Mouse (Mus musculus): ENCODE results near the gene Sh3bgr. TPM values are rescaled to one million over a fixed set of nuclear protein-coding genes. Genes with fewer than 3 reads are reported as not detected.

Sh3bgr gene
- polyA plus RNA-seq, 1 experiment from 2014 or later: 1.3 TPM

DNA sequence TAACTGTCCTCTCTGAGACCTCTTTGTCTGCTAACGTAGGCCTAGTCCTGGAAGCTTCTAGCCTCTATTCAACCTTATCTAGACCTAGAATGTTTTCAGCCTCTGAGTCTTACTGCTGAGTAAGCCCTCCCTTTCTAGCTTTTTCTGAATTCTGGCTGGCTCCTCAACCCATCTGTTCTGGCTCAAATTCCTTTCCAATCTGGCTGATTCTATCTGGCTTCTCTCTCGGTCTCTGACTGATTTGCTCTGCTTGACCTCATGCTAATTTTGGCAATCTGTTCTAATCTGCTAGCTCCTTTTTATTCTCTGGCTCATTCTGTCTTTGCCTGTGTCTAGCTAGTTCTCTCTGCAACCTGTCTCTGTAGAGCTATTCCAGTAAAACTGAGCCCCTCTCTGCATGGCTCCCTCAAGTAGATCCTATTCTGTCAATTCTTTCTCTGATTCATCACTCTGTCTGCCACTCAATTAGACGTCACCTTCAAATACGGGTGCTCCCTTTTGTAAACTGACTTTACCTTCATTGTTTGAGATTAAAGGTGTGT, 34.5 kb upstream of the Sh3bgr start:
- Histone ChIP-seq H3K27me3 (no peaks in the 10 kb centered on the region), H3K9ac (no peak overlapping the region), H3K9me3 (replicated peaks) (no peaks in the 10 kb centered on the region), H3K4me2 (no peak overlapping the region), H3K4me3 (no peak overlapping the region), H3K27ac (peak overlapping the region; percentile 15; the same call in 1 of the 2 replicates), H3K4me1 (no peaks in the 10 kb centered on the region), H3K36me3 (ENCODE audit: poor library complexity, severe bottlenecking) (no peaks in the 10 kb centered on the region)
- WGBS: 79% methylated on average over 4 of the region's 4 CpGs
- peak; percentile 48; the same call in 1 of the 2 replicates for ATAC-seq

DNA sequence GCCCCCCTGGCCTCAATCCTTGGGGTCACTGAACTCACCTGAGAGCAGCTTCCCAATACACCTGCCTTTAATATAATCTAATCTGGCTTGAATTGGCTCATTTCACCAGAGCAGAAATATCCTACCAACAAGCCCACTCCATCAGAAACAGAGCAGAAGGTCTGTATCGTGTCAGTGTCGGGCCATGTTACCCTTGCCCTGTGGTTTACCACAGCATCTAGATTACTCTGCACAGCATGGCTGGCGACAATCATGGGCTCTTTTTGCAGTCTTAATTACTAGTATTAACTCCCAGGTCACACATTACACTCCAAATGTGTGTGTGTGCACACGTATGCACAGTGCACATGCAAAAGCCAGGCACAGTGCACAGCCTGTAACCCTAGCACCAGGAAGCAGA, 31.4 kb upstream of the Sh3bgr start:
- no peaks in the 10 kb centered on the region for H3K27me3 ChIP-seq
- H3K9ac ChIP-seq: no peak overlapping the region
- no peaks in the 10 kb centered on the region for H3K36me3 ChIP-seq (ENCODE audit: poor library complexity, severe bottlenecking)
- no peak overlapping the region for H3K27ac ChIP-seq
- 88% methylated on average over 4 of the region's 4 CpGs for WGBS
- H3K4me1 ChIP-seq: no peaks in the 10 kb centered on the region
- no peak overlapping the region for H3K4me2 ChIP-seq
- H3K9me3 ChIP-seq (replicated peaks): no peaks in the 10 kb centered on the region
- ATAC-seq: no peak
- H3K4me3 ChIP-seq: no peak overlapping the region

DNA sequence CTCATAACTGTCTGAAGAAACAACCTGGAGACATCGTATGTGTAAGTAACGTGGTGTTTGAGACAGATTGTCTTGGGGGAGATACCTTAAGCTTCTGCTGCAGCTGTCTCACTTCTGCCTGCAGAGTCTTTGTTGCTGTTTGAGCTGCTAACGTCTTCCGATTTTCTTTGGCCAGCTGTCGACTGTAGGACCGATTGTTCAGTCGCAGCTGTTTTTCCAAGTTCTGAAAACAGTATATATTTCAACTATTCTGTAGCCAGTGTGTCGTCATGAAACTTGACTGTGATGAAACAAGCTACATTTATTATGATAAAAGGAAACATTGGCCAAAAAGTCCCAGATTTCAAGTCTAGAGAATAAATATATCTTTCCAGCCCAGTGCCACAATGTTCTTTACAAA, 26.6 kb upstream of the Sh3bgr start:
- H3K9ac ChIP-seq: no peak overlapping the region
- WGBS: 79% methylated on average over 8 of the region's 8 CpGs

DNA sequence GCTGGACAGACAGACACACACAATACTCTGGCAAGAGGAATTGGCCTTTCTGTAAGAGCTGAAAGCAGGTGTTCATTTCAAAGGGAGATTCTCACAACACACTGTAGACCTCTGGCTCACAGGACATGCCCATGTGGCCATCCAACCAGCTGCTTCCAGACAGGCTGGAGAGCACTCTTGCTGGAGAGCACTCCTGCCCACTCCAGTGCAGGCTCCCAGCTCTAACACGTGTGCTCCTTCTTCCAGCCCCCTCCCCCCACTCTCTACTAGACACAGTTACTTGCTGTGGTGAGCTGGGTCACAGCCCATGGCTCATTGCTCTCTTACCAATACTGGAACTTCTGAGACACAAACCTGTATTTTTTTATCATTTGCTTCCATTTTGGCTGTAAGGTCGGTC, 24.9 kb upstream of the Sh3bgr start:
- no peaks in the 10 kb centered on the region for H3K27me3 ChIP-seq
- no peak overlapping the region for H3K4me3 ChIP-seq
- H3K4me1 ChIP-seq: no peaks in the 10 kb centered on the region
- WGBS: 43% methylated on average over 2 of the region's 2 CpGs
- H3K4me2 ChIP-seq: no peak overlapping the region
- H3K9ac ChIP-seq: no peak overlapping the region
- ATAC-seq: peak; percentile 48; the same call in 1 of the 2 replicates
- H3K36me3 ChIP-seq (ENCODE audit: poor library complexity, severe bottlenecking): 0 out of 2 replicates have a peak, but pooled peaks cover 5% of the 10 kb centered on the region
- no peaks in the 10 kb centered on the region for H3K9me3 ChIP-seq (replicated peaks)
- H3K27ac ChIP-seq: no peak overlapping the region

More for the DNA sequence above, 26.6 kb upstream of the Sh3bgr start:
- H3K4me3 ChIP-seq: no peak overlapping the region
- H3K27me3 ChIP-seq: no peaks in the 10 kb centered on the region
- no peak for ATAC-seq
- H3K9me3 ChIP-seq (replicated peaks): no peaks in the 10 kb centered on the region
- no peaks in the 10 kb centered on the region for H3K36me3 ChIP-seq (ENCODE audit: poor library complexity, severe bottlenecking)
- H3K4me1 ChIP-seq: no peaks in the 10 kb centered on the region
- no peak overlapping the region for H3K4me2 ChIP-seq
- no peak overlapping the region for H3K27ac ChIP-seq

DNA sequence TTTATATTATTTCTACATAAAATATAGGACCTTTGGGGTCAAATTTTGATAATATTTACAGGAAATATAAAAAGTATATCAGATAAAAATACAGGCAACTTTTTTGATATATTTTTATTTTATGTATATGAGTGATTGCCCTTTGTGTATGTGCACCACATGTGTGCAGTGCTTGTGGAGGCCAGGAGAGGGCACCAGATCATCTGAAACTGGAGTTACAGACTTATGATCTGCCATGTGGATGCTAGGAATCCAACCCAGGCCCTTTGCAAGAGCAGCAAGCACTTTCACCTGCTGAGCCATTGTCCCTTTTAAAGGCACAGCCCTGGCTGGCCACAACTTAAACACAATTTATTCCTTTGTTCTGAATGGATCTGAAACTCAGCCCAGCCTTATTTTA, 21.1 kb upstream of the Sh3bgr start:
- Histone ChIP-seq H3K36me3 (ENCODE audit: poor library complexity, severe bottlenecking) (0 out of 2 replicates have a peak, but pooled peaks cover 5% of the 10 kb centered on the region), H3K9ac (no peak overlapping the region), H3K27me3 (no peaks in the 10 kb centered on the region), H3K4me2 (no peak overlapping the region), H3K9me3 (replicated peaks) (no peaks in the 10 kb centered on the region), H3K4me1 (no peaks in the 10 kb centered on the region), H3K4me3 (no peak overlapping the region), H3K27ac (no peak overlapping the region)
- ATAC-seq: no peak

DNA sequence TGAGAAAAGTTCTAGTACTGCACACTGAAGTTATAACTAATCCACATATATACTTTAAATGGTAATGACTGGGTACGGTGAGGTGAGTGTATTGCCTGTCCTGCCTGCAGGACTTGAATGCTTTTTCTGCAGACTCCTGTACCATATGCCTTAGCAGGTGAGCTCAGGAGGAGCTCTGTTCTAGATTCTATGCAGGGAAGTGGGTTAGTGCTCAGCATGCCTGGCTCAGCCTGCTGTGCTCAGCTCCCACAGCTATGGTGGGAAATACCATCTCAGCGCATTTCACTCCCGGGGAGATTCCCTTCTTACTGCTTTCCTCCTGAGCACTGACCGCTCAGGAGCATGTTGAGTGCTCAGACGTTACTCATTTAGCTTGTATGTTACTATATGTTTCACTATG, 12.6 kb upstream of the Sh3bgr start:
- WGBS: 90% methylated on average over 5 of the region's 5 CpGs
- H3K9me3 ChIP-seq (replicated peaks): 0 out of 2 replicates have a peak, but pooled peaks cover 2% of the 10 kb centered on the region
- H3K4me2 ChIP-seq: no peak overlapping the region
- H3K4me3 ChIP-seq: no peak overlapping the region
- H3K27ac ChIP-seq: no peak overlapping the region
- 0 out of 2 replicates have a peak, but pooled peaks cover 5% of the 10 kb centered on the region for H3K4me1 ChIP-seq
- ATAC-seq: no peak
- no peaks in the 10 kb centered on the region; the same call in 1 of the 2 replicates for H3K27me3 ChIP-seq
- peaks cover 4% of the 10 kb centered on the region; the same call in 1 of the 2 replicates for H3K36me3 ChIP-seq (ENCODE audit: poor library complexity, severe bottlenecking)
- no peak overlapping the region for H3K9ac ChIP-seq

DNA sequence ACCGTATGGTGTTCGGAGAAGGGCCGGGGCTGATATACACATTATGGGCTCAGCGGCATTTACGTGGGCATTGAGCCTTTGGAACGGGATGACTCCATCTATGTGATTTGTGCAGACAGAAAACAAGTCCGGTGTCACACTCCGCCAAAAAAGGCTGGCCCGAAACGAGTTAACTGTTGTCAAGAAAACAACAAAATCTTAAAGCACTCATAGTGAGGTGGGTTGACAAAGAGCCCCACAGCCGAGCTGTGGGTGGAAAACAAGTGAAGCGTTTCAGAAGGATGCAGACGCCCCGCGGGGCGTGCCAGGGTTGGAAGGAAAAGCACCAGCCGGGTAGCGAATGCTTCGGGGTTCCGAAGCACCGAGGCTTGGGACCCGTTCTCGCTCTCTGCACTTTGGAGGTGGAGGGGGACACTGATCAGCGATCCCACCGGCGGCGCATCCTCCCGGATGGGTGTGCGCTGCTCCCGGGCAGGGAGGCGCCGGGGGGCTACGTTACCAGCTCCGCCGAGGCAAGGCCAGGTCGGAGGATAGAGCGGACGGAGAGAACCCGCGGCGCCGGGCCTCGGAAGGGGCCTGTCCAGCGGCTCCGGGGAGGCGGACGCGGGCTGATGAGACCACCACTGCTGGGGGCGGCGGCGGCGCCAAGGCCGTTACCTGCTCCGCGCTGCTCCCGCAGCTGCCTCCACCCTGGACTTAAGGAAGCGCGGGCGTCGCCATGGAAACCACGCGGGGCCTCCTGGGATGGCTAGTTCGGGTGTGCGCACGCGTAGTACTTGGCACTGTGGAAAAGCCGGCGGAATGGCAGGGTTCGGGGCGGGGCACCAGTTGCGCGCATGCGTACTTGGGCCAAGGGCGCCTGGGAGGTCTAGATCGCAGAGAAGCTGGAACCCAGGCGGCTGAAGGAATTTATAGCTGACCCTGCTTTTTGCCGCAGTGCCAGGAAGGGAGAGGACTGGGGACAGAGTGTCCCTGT, 8.4 kb upstream of the Sh3bgr start, which contains the start of gene Lca5l:
Gene Lca5l, minus strand, starts transcription at position 741 of the 976 bp plus-strand sequence.
- H3K27me3 ChIP-seq: no peaks in the 10 kb centered on the region; the same call in 1 of the 2 replicates
- peak; percentile 99 for ATAC-seq
- peak within 1 kb of the TSS; percentile 61 for H3K4me2 ChIP-seq
- WGBS: under 1% methylated on average over 69 of the region's 77 CpGs
- no peaks in the 10 kb centered on the region for H3K36me3 ChIP-seq (ENCODE audit: poor library complexity, severe bottlenecking)
- peak within 1 kb of the TSS; percentile 20; the same call in 1 of the 2 replicates for H3K27ac ChIP-seq
- 0 out of 2 replicates have a peak, but pooled peaks cover 5% of the 10 kb centered on the region for H3K4me1 ChIP-seq
- H3K4me3 ChIP-seq: peak within 1 kb of the TSS; percentile 72
- peak within 1 kb of the TSS; percentile 81 for H3K9ac ChIP-seq
- no peaks in the 10 kb centered on the region for H3K9me3 ChIP-seq (replicated peaks)

DNA sequence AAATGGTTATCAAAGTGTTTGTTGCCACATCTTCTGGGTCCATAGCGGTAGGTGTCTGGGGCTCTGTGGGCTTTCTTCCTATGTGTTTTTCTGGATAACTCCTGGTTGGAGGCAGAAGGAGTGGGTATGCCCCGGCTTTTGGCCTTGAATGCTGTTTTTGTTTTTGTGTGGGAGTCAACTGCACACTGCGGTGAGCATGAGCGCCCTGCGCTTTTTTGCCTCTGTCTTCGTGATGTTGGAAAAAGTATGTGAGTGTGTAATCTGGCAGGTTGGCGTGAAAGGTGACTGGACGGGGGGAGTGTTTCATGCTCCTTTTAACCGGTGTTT, 415 bp downstream of the Sh3bgr start:
- ATAC-seq: no peak
- Histone ChIP-seq H3K9ac (peak overlapping the region; percentile 56; the same call in 1 of the 2 replicates), H3K27ac (no peak overlapping the region), H3K4me2 (peak overlapping the region; percentile 62), H3K27me3 (no peaks in the 10 kb centered on the region), H3K4me3 (peak overlapping the region; percentile 28), H3K4me1 (peaks cover 12% of the 10 kb centered on the region), H3K36me3 (ENCODE audit: poor library complexity, severe bottlenecking) (no peaks in the 10 kb centered on the region), H3K9me3 (replicated peaks) (no peaks in the 10 kb centered on the region)
- WGBS: 33% methylated on average over 9 of the region's 9 CpGs

DNA sequence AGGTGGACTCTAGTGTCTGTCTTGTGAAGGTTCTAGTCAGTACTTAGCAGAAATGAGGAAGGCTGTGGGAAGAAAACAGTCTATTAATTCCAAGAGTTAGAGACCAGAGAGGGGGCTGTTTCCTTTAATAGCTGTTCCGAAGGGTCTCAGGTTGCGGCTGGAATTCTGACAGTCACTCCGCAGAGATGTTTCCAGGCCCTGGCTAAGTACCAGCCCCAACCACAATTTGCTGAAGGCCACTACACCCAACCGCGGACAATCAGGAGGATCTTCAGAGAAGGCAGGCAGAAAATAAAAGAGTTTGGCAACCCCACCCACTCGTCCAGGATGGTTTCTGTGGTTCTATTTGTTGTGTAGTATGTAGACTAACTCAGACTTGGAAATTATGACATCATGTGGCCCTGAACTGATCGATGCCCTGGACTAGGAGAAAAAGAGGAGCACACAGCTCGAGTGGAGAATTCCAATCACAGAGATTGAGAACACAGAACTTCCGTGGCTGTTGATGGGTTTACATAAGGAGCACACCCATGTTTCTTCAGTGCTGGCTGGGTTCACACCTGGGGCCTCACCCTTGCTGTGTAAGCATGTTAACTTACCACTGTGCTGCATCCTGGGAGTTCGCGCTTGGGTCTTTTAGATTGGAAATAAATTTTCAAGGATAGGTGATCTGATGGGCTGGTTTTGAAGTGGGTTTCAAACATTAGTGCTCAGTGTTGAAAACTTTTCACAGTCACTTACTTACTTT, 1.4 kb downstream of the Sh3bgr start:
- H3K36me3 ChIP-seq (ENCODE audit: poor library complexity, severe bottlenecking): no peaks in the 10 kb centered on the region
- no peaks in the 10 kb centered on the region for H3K9me3 ChIP-seq (replicated peaks)
- no peak for ATAC-seq
- H3K9ac ChIP-seq: no peak overlapping the region
- H3K27ac ChIP-seq: no peak overlapping the region
- no peak overlapping the region for H3K4me3 ChIP-seq
- H3K4me1 ChIP-seq: peaks cover 12% of the 10 kb centered on the region
- H3K27me3 ChIP-seq: no peaks in the 10 kb centered on the region
- WGBS: 85% methylated on average over 11 of the region's 11 CpGs
- no peak overlapping the region for H3K4me2 ChIP-seq

DNA sequence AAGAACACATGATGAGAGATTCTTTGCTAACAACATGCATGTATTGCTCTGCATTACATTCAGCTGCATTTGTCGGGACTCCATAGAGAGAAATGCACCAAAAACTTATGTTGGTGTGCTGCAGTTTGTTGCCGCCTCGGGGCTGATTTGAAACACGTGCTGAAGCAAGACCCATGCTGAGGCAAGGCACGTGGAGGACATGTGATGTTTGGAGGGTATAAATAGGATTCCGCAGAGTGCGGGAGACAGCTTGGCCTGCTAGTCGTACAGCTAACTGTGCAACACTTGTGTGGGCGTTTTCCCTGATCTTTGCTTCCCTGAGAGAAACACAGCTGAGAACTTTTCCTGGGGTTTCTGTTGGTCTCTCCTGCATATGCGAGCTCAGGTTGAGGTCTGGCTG, 9.5 kb downstream of the Sh3bgr start:
- no peak overlapping the region for H3K9ac ChIP-seq
- no peak overlapping the region for H3K4me3 ChIP-seq
- no peaks in the 10 kb centered on the region for H3K27me3 ChIP-seq
- no peaks in the 10 kb centered on the region for H3K4me1 ChIP-seq
- H3K9me3 ChIP-seq (replicated peaks): no peaks in the 10 kb centered on the region
- 82% methylated on average over 10 of the region's 10 CpGs for WGBS
- H3K36me3 ChIP-seq (ENCODE audit: poor library complexity, severe bottlenecking): no peaks in the 10 kb centered on the region
- no peak overlapping the region for H3K4me2 ChIP-seq
- H3K27ac ChIP-seq: no peak overlapping the region
- ATAC-seq: no peak

DNA sequence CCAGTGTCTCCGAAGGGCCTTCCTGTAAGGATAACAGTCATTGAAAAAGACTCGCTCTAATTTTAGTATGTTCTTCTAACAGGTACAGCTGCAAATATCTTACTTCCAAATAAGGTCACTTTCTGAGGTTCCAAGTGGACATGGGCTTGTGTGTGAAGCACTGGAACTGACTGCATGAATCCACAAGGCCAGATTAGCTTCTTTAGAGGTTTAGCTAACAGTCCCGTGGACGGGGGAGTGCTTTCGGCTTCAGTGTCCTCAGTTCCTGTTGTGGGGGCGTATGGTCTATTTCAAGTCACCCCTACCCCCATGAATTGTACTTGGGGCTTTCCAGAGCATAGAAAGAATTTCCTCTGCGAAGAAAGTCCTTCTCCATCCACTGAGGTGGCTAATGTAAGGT, 10.6 kb downstream of the Sh3bgr start:
- no peaks in the 10 kb centered on the region for H3K36me3 ChIP-seq (ENCODE audit: poor library complexity, severe bottlenecking)
- WGBS: 84% methylated on average over 7 of the region's 7 CpGs
- H3K27ac ChIP-seq: no peak overlapping the region
- H3K27me3 ChIP-seq: no peaks in the 10 kb centered on the region
- ATAC-seq: no peak
- H3K9ac ChIP-seq: no peak overlapping the region
- no peaks in the 10 kb centered on the region for H3K9me3 ChIP-seq (replicated peaks)
- H3K4me2 ChIP-seq: no peak overlapping the region
- H3K4me3 ChIP-seq: no peak overlapping the region
- no peaks in the 10 kb centered on the region for H3K4me1 ChIP-seq

DNA sequence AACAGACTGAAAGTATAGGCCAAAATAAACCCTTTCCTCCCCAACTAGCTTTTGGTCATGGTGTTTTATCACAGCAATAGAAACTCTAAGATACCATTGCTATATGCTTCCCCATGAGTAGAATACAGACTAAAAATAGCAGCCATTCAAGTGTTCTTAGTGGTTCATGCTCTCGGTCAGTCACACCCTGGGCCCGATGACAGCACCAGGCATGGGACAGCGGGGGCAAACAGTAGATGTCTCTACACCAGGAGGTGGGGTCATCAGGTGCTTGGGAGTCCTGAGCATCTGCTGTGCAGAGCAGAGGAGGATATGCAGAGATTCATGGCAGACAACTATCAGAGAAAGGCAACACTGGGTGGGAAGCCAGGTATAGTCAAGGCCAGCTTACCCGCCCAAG, 12.8 kb downstream of the Sh3bgr start:
- Histone ChIP-seq H3K36me3 (ENCODE audit: poor library complexity, severe bottlenecking) (no peaks in the 10 kb centered on the region), H3K4me1 (no peaks in the 10 kb centered on the region), H3K27me3 (no peaks in the 10 kb centered on the region), H3K4me2 (no peak overlapping the region), H3K4me3 (no peak overlapping the region), H3K9ac (no peak overlapping the region), H3K27ac (no peak overlapping the region), H3K9me3 (replicated peaks) (no peaks in the 10 kb centered on the region)
- ATAC-seq: no peak
- WGBS: 93% methylated on average over 4 of the region's 4 CpGs
